Mouse (Mus musculus) left cerebral cortex, postnatal 36 days (tissue): ENCODE data around the gene Bcam. TPM values are rescaled to one million over a fixed set of nuclear protein-coding genes. Genes with fewer than 3 reads are reported as not detected.
A peak's percentile ranks its signal among the peaks of the same experiment; 100 is the strongest.

Experiments
- DNase-seq, 2 experiments: peaks; one replicate each; pipeline ENCODE4 v3.0.0; 2021 to 2022; ENCODE audit warnings: low spot score in 2 of 2, mixed read lengths in 1 of 2
- intact Hi-C: fragments of 180-260 bp; cut with DNase I; formaldehyde crosslinking; loops from one replicate; pipeline ENCODE4 v1.15.1; 2025
- total RNA-seq, 2 experiments: library from RNA; stranded (reverse); gene quantifications; 2 replicates each; pipeline ENCODE4 v1.2.3; 2021

Gene Bcam
- total RNA-seq, 2 experiments from 2014 or later: 12.2 to 13.1 TPM

- intact Hi-C loops: no loop called here
- no peak for DNase-seq
These were observed 12.2 kb downstream of the Bcam start for GRCm38 (mm10) chr7:19758623-19759022.

- no peak for DNase-seq
- intact Hi-C loops: no loop called here
These were observed 14.7 kb downstream of the Bcam start for GRCm38 (mm10) chr7:19755851-19756786.

GRCm38 (mm10) chr7:19755008-19755407 is 15.8 kb downstream of the Bcam start:
- intact Hi-C loops: no loop called here
- DNase-seq: no peak

- intact Hi-C loops: no loop called here
These were observed 16.8 kb downstream of the Bcam start for GRCm38 (mm10) chr7:19754065-19754464.

GRCm38 (mm10) chr7:19753587-19753986 is 17.2 kb downstream of the Bcam start:
- no peak for DNase-seq
- intact Hi-C loops: no loop called here

More at GRCm38 (mm10) chr7:19754065-19754464, 16.8 kb downstream of the Bcam start:
- no peak for DNase-seq

GRCm38 (mm10) chr7:19752652-19753051 is 18.2 kb downstream of the Bcam start:
- intact Hi-C loops: no loop called here
- DNase-seq: no peak

GRCm38 (mm10) chr7:19751070-19751383 is 19.8 kb downstream of the Bcam start:
- no peak for DNase-seq
- intact Hi-C loops: no loop called here

- peak; percentile 68 to 78 for DNase-seq
- intact Hi-C loops: loop anchor here (1.0 kb wide), 1 partner anchor 39 kb away; no protein-coding TSS in a partner anchor
These were observed 20.4 kb downstream of the Bcam start, which contains the start of gene Nectin2 for GRCm38 (mm10) chr7:19750217-19751069. Gene Nectin2 (minus strand): TSS chr7:19750483.

GRCm38 (mm10) chr7:19749389-19750216 is 21.2 kb downstream of the Bcam start:
- intact Hi-C loops: loop anchor here (1.0 kb wide), 1 partner anchor 40 kb away; no protein-coding TSS in a partner anchor
- peak; percentile 86 to 92 for DNase-seq

- peak in 1 of 2 experiments; percentile 13 for DNase-seq
- intact Hi-C loops: no loop called here
These were observed 22.3 kb downstream of the Bcam start for GRCm38 (mm10) chr7:19748219-19749195.

GRCm38 (mm10) chr7:19747420-19748218 is 23.2 kb downstream of the Bcam start:
- intact Hi-C loops: no loop called here
- DNase-seq: no peak

GRCm38 (mm10) chr7:19746426-19747201 is 24.2 kb downstream of the Bcam start:
- intact Hi-C loops: no loop called here
- no peak for DNase-seq

- no peak for DNase-seq
- intact Hi-C loops: no loop called here
These were observed 24.8 kb downstream of the Bcam start for GRCm38 (mm10) chr7:19745971-19746370.

- no peak for DNase-seq
- intact Hi-C loops: no loop called here
These were observed 26.0 kb downstream of the Bcam start for GRCm38 (mm10) chr7:19744590-19745385.

- intact Hi-C loops: no loop called here
- DNase-seq: no peak
These were observed 27.0 kb downstream of the Bcam start for GRCm38 (mm10) chr7:19743791-19744190.

- intact Hi-C loops: no loop called here
These were observed 28.3 kb downstream of the Bcam start for GRCm38 (mm10) chr7:19742468-19742867.

More at GRCm38 (mm10) chr7:19742468-19742867, 28.3 kb downstream of the Bcam start:
- no peak for DNase-seq
